Mouse (Mus musculus) limb, embryonic 15.5 days (tissue): Measurements from ENCODE around the gene Npas2. TPM values are rescaled to one million over a fixed set of nuclear protein-coding genes. Genes with fewer than 3 reads are reported as not detected.

Experiments
- ATAC-seq: fragments of 200-750 bp; cut with Nextera tagmentation; 2 replicates; pipeline ENCODE4 v1.8.0; 2017; ENCODE audit warnings: low read depth, moderate TSS enrichment; ENCODE audit not compliant: insufficient number of reproducible peaks, low FRiP score, low TSS enrichment
- H3K27ac ChIP-seq: fragments of 300-500 bp; sonication (generic); 2 replicates; pipeline ENCODE4 v1.5.1; 2015; ENCODE audit warnings: moderate library complexity, mild to moderate bottlenecking, inconsistent platforms
- H3K27me3 ChIP-seq: fragments of 300-500 bp; sonication (generic); 2 replicates; pipeline ENCODE4 v1.6.1; 2015; ENCODE audit warnings: inconsistent platforms
- H3K36me3 ChIP-seq: fragments of 300-500 bp; sonication (generic); 2 replicates; pipeline ENCODE4 v1.6.1; 2015; ENCODE audit warnings: inconsistent platforms
- H3K4me1 ChIP-seq: fragments of 300-500 bp; sonication (generic); 2 replicates; pipeline ENCODE4 v1.6.1; 2015; ENCODE audit warnings: inconsistent platforms
- H3K4me2 ChIP-seq: fragments of 300-500 bp; sonication (generic); 2 replicates; pipeline ENCODE4 v1.6.1; 2015; ENCODE audit warnings: mild to moderate bottlenecking, inconsistent platforms
- H3K4me3 ChIP-seq: fragments of 300-500 bp; sonication (generic); 2 replicates; pipeline ENCODE4 v1.5.1; 2015; ENCODE audit warnings: mild to moderate bottlenecking, inconsistent platforms
- H3K9ac ChIP-seq: fragments of 300-500 bp; sonication (generic); 2 replicates; pipeline ENCODE4 v1.6.1; 2015; ENCODE audit warnings: inconsistent platforms
- H3K9me3 ChIP-seq: fragments of 300-500 bp; sonication (generic); 2 replicates; pipeline ENCODE4 v1.6.1; 2016; ENCODE audit warnings: inconsistent platforms
- WGBS: fragments of 180-500 bp; shearing (Covaris S2); methylation state at CpG from one replicate; pipeline ENCODE4 v1.1.7; 2015; 5-methylcytosine and 5-hydroxymethylcytosine counted together
- polyA plus RNA-seq: library from polyadenylated mRNA; unstranded; fragments of >200 nt; fragmentation: Nextera tagmentation; extraction: Ambion mirVana; gene quantifications from 2 replicates; pipeline ENCODE4 v1.2.1, GENCODE M21; 2015

Npas2 gene
- polyA plus RNA-seq, 1 experiment from 2014 or later, result 2.5 TPM

DNA sequence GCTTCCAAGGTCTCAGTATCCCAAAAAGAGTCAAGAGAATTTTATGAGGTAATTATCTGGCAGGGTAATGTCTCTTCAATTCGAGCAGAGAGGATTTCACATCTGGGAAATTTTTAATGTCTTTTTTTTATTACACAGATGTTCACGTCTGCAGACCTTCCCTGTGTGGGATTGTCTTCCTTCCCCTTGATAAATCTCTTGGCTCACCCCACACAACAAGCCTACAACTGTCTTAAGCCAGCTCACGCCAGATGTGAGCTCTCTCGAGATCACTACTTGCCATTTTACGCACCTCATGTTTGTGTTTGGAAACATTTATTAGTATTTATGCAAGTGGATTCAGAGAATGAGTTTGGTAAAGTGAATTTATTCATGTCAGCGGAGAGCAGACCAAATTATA lies 128.4 kb downstream of the Npas2 start:
- H3K27me3 ChIP-seq, result no peaks in the 10 kb centered on the region
- H3K4me2 ChIP-seq, result no peak overlapping the region
- peak overlapping the region; percentile 14; the same call in 1 of the 2 replicates for H3K27ac ChIP-seq
- no peak overlapping the region for H3K9ac ChIP-seq
- no peaks in the 10 kb centered on the region for H3K36me3 ChIP-seq
- H3K4me1 ChIP-seq, result peaks cover 38% of the 10 kb centered on the region
- H3K9me3 ChIP-seq, result no peaks in the 10 kb centered on the region
- ATAC-seq, result peak; percentile 66; the same call in 1 of the 2 replicates
- WGBS, result 28% methylated on average over 6 of the region's 6 CpGs
- no peak overlapping the region for H3K4me3 ChIP-seq

- Histone ChIP-seq H3K36me3 (no peaks in the 10 kb centered on the region), H3K4me3 (no peak overlapping the region), H3K9me3 (no peaks in the 10 kb centered on the region), H3K4me1 (0 out of 2 replicates have a peak, but pooled peaks cover 22% of the 10 kb centered on the region), H3K27ac (peak overlapping the region; percentile 38; the same call in 1 of the 2 replicates), H3K4me2 (no peak overlapping the region), H3K9ac (no peak overlapping the region), H3K27me3 (no peaks in the 10 kb centered on the region)
- WGBS, result 66% methylated on average over 6 of the region's 6 CpGs
- no peak for ATAC-seq
Observed at GRCm38 (mm10) chr1:39325228-39325627, 131.7 kb downstream of the Npas2 start.

- H3K27me3 ChIP-seq, result no peaks in the 10 kb centered on the region
- no peaks in the 10 kb centered on the region for H3K36me3 ChIP-seq
- H3K9me3 ChIP-seq, result no peaks in the 10 kb centered on the region
- H3K9ac ChIP-seq, result no peak overlapping the region
- peaks cover 18% of the 10 kb centered on the region for H3K4me1 ChIP-seq
- WGBS, result 61% methylated on average over 7 of the region's 7 CpGs
- H3K27ac ChIP-seq, result peak overlapping the region; percentile 18; the same call in 1 of the 2 replicates
- no peak overlapping the region for H3K4me2 ChIP-seq
- no peak overlapping the region for H3K4me3 ChIP-seq
- no peak for ATAC-seq
Observed at GRCm38 (mm10) chr1:39327546-39327945, 134.0 kb downstream of the Npas2 start.

DNA sequence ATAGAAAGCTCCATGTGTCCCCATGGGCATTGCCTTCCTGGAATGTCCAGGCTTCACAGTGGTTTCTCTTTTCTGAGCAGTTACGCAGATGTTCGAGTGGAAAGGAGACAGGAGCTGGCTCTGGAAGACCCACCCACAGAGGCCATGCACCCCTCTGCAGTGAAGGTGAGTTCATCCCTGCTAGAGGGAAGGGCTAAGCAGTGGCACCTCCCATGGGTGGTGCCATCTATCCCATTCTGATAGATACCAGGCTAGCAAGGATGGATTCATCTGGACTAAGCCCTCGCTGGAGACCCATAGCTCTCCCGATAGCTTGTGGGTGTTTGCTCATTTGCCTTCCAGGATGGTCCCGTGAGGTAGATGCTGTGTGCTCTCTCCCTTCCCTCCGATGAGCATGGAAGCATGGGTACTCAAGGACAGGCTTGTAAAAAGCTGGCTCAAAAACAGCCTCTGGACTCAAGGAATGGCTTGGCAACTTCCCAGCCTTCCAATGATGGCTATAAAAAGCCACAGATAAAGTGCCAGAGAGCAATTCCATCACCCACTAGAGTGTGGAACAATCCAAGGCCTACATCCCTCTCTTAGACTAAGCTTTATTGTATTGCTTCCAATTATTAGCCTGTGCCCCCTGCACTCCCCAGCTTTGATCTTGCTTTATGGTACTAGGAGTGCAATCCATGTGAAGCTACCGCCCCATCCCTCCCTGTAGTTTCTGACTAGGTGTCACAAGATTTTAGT lies 137.5 kb downstream of the Npas2 start:
- no peak overlapping the region for H3K9ac ChIP-seq
- no peaks in the 10 kb centered on the region for H3K36me3 ChIP-seq
- no peak overlapping the region for H3K4me3 ChIP-seq
- H3K27ac ChIP-seq, result no peak overlapping the region
- no peaks in the 10 kb centered on the region for H3K27me3 ChIP-seq
- H3K9me3 ChIP-seq, result no peaks in the 10 kb centered on the region
- whole genome bisulfite sequencing, result 50% methylated on average over 7 of the region's 7 CpGs
- H3K4me2 ChIP-seq, result no peak overlapping the region
- H3K4me1 ChIP-seq, result peaks cover 17% of the 10 kb centered on the region
- ATAC-seq, result no peak

- Histone ChIP-seq H3K27ac (no peak overlapping the region), H3K4me2 (no peak overlapping the region), H3K9me3 (no peaks in the 10 kb centered on the region), H3K36me3 (no peaks in the 10 kb centered on the region), H3K27me3 (no peaks in the 10 kb centered on the region), H3K4me3 (no peak overlapping the region), H3K4me1 (peaks cover 15% of the 10 kb centered on the region), H3K9ac (no peak overlapping the region)
- 92% methylated on average over 4 of the region's 4 CpGs for WGBS
- ATAC-seq, result no peak
Observed at GRCm38 (mm10) chr1:39332456-39332855, 138.9 kb downstream of the Npas2 start.

DNA sequence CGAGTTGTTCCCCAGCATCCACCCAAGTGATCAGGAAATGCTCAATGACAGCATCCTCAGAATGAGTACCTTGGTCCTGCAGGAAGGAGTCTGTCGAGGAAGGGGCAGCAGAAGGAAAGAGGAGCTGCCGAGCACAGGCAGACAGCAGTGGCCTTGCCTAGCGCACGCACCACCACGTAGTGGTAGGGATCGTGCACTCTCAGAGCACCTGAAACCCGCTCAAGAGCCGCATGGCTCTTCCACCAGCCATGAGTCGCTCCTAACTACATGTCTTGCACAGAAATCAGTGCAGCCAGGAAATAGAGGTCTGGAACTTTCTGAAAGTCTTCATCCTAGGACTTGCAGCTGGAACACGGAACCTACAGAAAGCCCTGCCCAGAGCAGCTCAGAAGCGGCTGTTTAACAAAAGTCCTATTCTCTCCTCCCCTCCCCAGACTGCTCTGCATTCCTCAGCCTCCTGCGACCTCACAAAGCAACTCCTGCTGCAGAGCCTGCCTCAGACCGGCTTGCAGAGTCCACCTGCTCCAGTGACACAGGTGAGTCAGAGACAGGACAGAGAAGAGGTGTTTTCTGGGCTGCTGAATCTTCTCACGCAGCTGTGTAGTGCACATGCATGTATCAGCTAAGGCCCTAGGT lies 142.1 kb downstream of the Npas2 start:
- WGBS, result 26% methylated on average over 15 of the region's 15 CpGs
- H3K4me1 ChIP-seq, result peaks cover 15% of the 10 kb centered on the region
- H3K9ac ChIP-seq, result no peak overlapping the region
- H3K4me2 ChIP-seq, result no peak overlapping the region
- H3K9me3 ChIP-seq, result no peaks in the 10 kb centered on the region
- no peaks in the 10 kb centered on the region for H3K27me3 ChIP-seq
- H3K4me3 ChIP-seq, result no peak overlapping the region
- H3K27ac ChIP-seq, result no peak overlapping the region
- no peak for ATAC-seq
- H3K36me3 ChIP-seq, result no peaks in the 10 kb centered on the region

DNA sequence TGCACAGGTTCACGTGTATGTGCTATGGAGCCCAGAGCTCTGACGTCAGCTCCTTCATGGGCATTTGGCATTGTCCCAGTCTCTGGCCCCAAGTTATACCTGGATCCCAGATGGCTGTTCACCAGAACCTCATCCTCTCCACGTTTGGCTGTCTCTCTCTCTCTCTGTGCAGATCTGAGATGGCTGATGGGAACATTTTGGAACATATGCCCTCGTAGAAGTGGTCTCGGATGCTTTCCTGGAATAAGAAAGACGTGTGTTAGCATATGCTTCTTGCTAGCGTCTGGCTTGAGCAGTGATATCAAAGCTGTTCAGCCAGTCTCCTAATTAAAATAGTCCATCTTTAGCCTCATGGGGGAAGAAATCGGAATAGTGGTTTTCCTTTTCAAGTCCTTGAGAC lies 143.3 kb downstream of the Npas2 start:
- H3K4me1 ChIP-seq, result peaks cover 7% of the 10 kb centered on the region
- no peak overlapping the region for H3K27ac ChIP-seq
- no peaks in the 10 kb centered on the region for H3K9me3 ChIP-seq
- WGBS, result 74% methylated on average over 8 of the region's 8 CpGs
- no peak overlapping the region for H3K4me3 ChIP-seq
- H3K36me3 ChIP-seq, result no peaks in the 10 kb centered on the region
- H3K9ac ChIP-seq, result no peak overlapping the region
- ATAC-seq, result no peak
- no peak overlapping the region for H3K4me2 ChIP-seq
- H3K27me3 ChIP-seq, result no peaks in the 10 kb centered on the region

DNA sequence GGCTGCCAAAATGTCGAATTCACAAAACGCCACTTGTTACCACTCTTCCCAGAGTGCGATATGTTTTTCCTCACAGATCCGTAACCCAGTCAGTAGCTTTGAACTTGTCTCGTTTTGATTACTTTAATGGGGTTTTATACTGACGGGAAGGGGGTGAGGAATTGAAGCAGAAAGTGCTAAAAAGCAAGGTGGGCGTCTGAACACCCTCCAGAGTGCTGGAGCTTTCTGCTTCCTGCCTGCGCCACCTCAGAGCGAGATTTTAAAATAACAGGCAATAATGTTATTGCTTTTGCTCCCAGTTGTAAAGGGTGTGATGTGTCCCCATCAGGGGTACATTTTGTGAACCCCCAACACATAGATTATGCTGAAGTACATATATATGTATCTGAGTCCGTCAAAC lies 145.3 kb downstream of the Npas2 start:
- Histone ChIP-seq H3K27me3 (no peaks in the 10 kb centered on the region), H3K4me1 (peaks cover 7% of the 10 kb centered on the region), H3K9ac (no peak overlapping the region), H3K4me2 (no peak overlapping the region), H3K36me3 (no peaks in the 10 kb centered on the region), H3K27ac (no peak overlapping the region), H3K4me3 (no peak overlapping the region), H3K9me3 (no peaks in the 10 kb centered on the region)
- 61% methylated on average over 10 of the region's 10 CpGs for WGBS
- ATAC-seq, result no peak

DNA sequence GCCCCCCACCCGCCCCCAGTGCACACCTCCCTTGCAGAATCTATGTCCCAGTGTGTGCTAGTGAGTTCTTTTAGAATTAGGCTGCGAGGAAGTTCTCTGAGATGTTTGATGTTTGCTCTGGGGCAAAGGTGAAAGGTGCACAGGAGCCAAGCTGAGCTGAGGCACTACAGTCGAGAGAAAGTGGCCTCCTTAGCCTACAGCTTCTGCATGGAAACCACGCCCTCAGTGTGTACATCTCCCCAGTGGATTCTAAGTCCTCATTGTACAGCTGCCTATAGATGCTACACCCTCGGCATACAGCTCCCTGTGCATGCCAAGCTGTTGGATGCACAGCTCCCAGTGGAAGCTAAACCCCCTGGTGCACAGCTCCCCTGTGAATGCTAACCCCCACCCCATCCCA lies 145.9 kb downstream of the Npas2 start:
- H3K27me3 ChIP-seq, result no peaks in the 10 kb centered on the region
- peaks cover 7% of the 10 kb centered on the region for H3K4me1 ChIP-seq
- WGBS, result 57% methylated on average over 5 of the region's 5 CpGs
- H3K4me2 ChIP-seq, result no peak overlapping the region
- H3K4me3 ChIP-seq, result no peak overlapping the region
- no peak overlapping the region for H3K9ac ChIP-seq
- ATAC-seq, result no peak
- H3K36me3 ChIP-seq, result no peaks in the 10 kb centered on the region
- no peak overlapping the region for H3K27ac ChIP-seq
- no peaks in the 10 kb centered on the region for H3K9me3 ChIP-seq

- H3K4me1 ChIP-seq, result peaks cover 7% of the 10 kb centered on the region
- H3K27me3 ChIP-seq, result no peaks in the 10 kb centered on the region
- no peak overlapping the region for H3K4me2 ChIP-seq
- no peak for ATAC-seq
- no peak overlapping the region for H3K4me3 ChIP-seq
- no peak overlapping the region for H3K27ac ChIP-seq
- WGBS, result 80% methylated on average over 6 of the region's 6 CpGs
- H3K9me3 ChIP-seq, result no peaks in the 10 kb centered on the region
- no peaks in the 10 kb centered on the region for H3K36me3 ChIP-seq
- H3K9ac ChIP-seq, result no peak overlapping the region
Observed at GRCm38 (mm10) chr1:39340156-39340555, 146.6 kb downstream of the Npas2 start.

DNA sequence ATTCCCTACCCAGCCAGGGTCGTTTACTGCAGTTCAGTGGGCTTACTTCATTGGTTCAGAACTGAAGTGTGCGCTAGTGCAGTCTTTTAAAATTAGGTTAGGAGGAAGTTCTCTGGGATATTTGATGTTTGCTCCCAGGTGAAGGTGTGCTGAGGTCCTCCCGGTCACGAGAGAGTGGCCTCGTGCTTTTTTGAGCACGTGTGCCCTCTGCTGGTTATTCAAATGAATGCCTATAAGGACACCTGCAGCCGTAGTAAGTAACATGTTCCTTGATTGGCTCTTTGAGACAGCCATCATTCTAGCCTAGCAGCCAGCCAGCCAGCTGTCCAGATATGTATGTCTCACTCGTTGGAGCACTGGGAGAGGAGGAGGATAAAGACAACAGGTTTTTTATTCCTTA lies 147.1 kb downstream of the Npas2 start:
- no peaks in the 10 kb centered on the region for H3K9me3 ChIP-seq
- no peak for ATAC-seq
- H3K4me2 ChIP-seq, result no peak overlapping the region
- H3K4me3 ChIP-seq, result no peak overlapping the region
- WGBS, result 16% methylated on average over 8 of the region's 8 CpGs
- no peaks in the 10 kb centered on the region for H3K36me3 ChIP-seq
- H3K4me1 ChIP-seq, result peaks cover 7% of the 10 kb centered on the region
- H3K9ac ChIP-seq, result no peak overlapping the region
- no peak overlapping the region for H3K27ac ChIP-seq
- H3K27me3 ChIP-seq, result no peaks in the 10 kb centered on the region

DNA sequence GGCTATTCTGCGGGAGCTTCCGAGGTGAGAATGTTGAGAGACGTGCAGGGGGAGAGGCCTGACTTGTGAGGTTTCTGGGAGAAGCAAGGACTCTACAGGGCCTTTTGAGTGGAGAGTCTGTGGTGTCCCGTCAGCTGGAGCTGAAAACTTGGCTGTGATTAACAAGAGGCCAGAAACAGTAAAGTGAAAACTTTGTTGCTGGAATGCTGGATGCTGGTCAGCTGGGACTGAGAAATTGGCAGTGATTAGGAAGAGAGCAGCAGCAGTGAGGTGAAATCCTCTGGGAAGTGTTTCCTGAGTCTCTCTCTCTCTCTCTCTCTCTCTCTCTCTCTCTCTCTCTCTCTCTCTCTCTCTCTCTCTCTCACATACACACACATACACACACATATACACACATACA lies 148.3 kb downstream of the Npas2 start:
- no peaks in the 10 kb centered on the region for H3K9me3 ChIP-seq
- ATAC-seq, result no peak

More for the DNA sequence above, 148.3 kb downstream of the Npas2 start:
- no peak overlapping the region for H3K4me2 ChIP-seq
- H3K4me1 ChIP-seq, result no peaks in the 10 kb centered on the region
- 62% methylated on average over 4 of the region's 4 CpGs for WGBS
- no peak overlapping the region for H3K9ac ChIP-seq
- no peak overlapping the region for H3K4me3 ChIP-seq
- no peak overlapping the region for H3K27ac ChIP-seq
- H3K36me3 ChIP-seq, result no peaks in the 10 kb centered on the region
- H3K27me3 ChIP-seq, result no peaks in the 10 kb centered on the region
